Mouse (Mus musculus) inflammation-experienced regulatory T-cells, adult 6 months (primary cell): ENCODE data around the gene Spata13. TPM values are rescaled to one million over a fixed set of nuclear protein-coding genes. Genes with fewer than 3 reads are reported as not detected.
A peak's percentile ranks its signal among the peaks of the same experiment; 100 is the strongest.

Experiments used
- ATAC-seq: one replicate; pipeline ENCODE4 v1.8.0; 2017
- polyA plus RNA-seq, 3 experiments: library from polyadenylated mRNA; unstranded; fragments of 100-300 nt; shearing (Covaris generic); gene quantifications; one replicate each; pipeline ENCODE4 v1.2.1; 2017

Gene Spata13
- polyA plus RNA-seq, result 100 to 1,000 TPM in 1 of 3 experiments, 10 to 100 TPM in 2; 87.6 to 120 (median 95.0) TPM

DNA sequence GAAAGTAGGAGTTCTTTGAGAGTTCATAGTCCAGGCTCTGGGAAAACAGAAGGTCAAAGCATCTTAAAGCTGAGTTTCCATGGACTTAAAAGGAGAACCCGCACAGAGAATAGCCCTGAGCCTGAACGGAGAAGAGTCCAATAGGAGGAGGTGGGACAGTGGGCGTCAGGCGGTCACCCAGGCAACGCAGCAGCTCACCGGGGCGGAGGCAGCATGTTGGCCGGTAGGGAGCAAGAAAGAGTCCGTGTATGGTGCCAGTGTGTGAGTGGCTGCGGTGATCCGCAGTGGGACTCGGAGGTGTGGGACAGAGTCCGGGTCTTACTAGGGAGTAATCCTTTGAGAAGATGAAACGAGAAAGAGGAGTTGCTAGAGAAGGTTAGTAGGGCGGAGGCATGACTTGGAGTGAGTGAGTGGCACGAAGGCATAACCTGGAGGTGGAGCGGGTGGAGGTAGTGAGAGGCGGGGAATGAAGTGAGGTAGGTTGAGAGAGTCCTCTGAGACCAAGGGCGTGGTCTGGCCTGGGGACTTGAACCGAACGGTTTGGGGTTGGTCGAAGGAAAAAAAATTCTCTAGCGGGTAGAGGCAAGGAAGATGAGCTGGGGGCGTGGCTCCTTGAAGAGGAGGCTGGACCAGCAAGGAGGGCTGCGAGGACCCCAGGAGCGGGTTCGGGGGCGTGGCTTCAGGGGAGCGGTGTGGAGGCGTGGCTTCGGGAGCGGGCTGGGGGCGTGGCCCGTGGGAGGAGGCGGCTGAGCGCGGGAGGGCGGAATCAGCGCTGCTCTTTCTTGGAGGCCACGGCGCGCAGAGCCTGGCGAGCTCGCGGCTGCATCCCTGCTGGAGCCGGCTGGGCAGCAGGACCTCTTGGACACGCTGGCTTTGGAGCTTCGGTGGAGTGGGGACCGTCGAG, at the start of gene Spata13:
TSS of gene Spata13 (plus strand) at position 41 of the 904 bp plus-strand sequence.
- peak; percentile 89 for ATAC-seq

DNA sequence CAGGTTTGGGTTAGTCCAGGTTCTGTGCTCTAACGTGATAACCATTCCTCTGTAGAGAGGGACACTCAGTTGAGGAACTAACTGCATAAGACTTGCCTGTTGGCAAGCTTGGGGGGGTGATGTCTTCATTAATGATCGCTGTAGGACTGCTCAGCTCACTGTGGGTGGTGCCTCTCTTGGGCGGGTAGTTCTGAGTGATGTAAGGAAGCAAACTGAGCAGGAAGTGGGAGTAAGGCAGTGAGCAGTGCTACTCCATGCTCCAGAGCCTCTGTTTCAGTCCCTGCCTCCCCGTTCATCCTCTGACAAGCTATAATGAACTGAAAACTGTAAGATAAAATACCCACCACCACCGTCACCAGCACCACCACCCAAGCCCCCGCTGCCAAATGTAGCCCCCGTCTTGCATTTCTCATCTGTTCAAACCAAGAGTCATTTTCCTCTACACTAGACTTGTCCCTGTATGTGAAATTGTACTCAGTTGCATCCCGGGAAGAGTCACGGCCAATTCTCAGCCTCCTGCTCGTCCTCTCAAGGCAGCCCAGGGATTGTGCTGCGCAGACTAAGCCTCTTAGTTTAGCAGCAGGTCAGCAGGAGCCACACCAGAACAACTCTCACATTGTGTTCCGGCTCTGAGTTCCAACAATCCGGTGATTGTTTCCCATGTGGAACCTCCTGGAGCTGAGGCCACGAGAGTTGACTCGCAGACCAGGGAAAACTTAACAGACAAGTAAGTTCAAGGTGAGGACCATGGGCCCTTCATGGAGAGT, 46.9 kb upstream of the Spata13 start:
- ATAC-seq, result no peak

DNA sequence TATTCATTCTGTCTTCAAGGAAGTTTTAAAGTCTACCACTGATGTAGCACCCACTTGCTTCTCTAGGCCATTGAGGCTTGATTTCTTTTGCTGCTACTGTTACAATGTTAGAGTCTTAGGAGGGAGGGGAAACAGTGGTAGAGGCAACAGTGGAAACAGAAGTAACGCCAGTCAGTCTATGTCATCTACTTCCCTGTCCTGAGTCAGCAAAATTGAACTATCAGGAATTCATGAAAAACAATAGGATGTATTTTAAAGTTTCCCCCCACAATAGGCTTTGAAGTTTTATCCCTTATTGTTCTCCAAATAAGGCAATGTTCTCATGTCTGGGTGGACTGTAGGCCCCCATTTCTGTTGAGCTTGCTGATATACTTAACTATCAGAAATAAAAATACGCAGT, 44.8 kb upstream of the Spata13 start:
- no peak for ATAC-seq

DNA sequence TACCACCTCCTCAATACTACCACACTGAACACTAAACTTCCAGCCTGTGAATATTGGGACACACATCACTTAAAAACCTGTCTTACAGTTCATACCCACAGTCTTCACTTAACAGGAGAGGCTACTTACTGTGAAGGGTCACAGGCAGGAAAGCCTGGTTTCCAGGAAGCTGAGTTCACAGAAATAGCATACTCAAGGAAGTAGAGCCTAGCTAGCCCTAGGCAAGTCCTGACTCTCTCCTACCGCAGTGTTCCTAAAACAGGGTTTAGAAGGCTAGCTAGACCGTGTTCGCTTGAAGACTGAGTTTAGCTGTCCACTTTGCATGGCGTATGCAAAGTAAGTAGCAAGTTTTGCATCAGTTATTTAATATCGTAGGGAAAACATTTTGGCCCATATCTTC, 41.5 kb upstream of the Spata13 start:
- no peak for ATAC-seq

DNA sequence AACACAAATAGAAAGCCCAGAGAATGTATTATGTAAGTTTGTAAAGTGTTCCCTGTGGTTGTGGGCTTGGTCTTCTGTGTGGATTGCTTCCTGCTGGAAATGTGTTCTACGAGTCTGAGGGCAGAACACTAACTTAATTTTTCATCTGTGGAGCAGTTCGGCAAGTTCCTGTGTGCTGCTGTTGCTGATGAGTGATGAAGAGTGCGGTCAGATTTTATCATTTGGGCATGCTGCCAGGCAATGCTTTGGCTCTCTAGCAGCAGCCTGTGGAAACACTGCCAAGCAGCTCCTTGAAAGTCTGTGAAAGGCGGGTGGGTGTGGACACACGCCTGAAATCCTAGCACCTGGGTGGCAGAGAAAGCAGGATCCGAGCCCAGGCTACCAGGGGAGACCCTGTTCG, 41.0 kb upstream of the Spata13 start:
- ATAC-seq, result peak; percentile 60

DNA sequence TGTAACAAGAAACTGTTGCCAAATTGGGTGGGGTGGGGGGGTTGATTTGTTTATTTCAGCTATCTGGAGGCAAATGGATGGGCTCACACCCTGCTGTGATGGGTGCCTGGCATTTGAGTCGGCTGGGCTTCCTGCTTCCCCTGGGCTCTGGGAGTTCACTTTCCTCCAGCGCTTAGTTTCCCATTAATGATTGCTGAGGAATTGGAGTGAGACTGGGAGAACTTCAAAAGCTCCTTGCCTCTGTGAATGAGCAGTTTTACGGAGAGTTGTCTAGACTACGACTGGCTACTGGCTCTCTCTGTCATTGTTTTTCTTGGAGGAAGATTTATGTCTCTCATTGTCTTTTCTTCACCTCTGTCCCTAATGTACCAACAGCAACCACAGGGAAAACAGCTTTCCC, 36.2 kb upstream of the Spata13 start:
- ATAC-seq, result no peak

DNA sequence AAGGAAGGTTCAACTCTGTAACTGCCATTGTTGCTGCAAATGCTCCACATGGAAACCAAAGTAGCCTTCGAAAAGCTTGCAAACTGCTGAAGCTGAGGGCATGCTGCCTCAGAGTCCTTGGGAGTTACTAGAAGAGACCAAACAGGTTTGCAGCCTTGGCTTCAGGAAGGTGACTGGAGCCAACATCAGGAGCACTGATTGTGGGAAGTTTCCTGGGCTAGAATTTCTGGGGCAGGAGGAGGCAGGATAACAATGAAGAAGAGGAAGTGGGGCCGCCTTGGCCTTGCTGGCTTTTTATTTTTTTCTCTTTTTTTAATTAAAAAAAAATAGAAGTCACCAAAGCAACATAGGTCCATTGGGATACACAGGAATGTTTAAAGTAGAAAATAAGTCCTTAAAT, 34.8 kb upstream of the Spata13 start:
- no peak for ATAC-seq

DNA sequence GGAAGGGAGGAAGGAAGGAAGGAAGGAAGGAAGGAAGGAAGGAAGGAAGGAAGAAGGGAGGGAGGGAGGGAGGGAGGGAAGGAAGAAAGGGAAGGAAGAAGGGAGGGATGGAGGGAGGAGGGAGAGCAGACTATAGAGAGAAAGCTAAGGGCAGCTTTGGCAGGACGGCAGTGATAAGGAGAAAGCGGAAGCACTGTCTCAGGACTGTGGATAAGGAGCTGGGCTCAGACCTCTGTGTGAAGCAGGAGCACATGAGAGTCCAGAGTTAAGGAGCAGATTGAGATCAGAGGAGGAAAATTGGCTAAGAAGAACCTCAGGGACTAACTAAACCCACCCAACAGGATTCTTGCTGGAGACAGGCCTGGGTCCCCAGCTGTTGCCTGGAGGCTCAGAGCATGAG, 28.2 kb upstream of the Spata13 start:
- ATAC-seq, result no peak

DNA sequence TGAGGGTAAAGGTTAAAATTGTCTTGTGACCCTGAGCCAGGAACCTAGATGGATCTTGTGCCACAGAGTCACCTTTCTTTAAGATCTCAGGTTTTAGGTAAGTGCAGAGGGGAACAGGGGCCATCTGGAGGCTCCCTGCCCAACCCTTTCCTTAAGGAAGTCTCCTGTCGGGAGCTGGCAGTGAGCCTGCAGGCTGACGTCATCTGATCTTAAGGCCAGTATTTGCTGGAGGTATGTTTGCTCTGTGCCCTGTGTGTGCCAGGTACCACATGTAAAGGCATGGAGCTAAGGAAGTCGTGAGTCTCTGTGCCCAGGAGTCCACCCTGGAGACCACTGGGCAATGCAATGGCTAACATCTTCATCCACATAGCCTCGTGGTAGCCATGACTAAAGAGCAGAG, 27.6 kb upstream of the Spata13 start:
- ATAC-seq, result no peak

DNA sequence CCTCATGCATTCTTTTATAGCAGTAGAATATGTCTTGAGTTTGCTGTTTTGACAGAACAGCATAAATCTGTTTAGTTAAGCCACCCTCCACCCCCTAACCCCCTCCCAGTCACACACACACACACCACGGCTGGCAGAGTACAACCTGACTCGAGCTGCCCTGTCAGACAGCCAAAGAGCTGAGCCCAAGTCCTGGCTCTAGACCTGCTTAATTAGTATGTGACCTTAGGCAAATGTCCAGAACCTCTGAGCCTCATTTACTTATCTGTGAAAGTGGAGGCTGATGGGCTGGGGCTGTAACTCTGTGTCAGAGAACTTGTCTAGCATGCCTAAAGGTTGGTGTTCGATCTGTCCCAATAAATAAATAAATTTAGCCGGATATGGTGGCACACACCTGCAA, 26.1 kb upstream of the Spata13 start:
- no peak for ATAC-seq

DNA sequence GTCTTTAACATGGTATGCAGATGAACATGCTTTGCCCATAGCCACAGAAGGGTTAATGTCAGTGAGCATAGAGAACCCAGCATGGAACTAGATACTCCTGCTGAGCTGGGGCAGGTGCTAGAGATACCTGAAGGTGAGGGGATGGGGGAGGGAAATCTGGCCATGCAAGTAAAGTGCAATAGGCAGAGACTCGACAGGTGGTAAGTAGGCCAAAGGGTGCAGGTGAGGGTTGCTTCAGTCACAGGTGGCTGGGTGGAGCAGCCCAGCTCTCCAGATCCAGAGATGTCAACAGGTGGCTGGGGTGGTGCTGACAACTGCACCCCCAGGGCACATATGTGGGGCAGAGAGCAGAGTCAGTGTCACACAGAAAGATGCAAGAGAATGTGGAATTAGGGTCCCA, 24.6 kb upstream of the Spata13 start:
- no peak for ATAC-seq

DNA sequence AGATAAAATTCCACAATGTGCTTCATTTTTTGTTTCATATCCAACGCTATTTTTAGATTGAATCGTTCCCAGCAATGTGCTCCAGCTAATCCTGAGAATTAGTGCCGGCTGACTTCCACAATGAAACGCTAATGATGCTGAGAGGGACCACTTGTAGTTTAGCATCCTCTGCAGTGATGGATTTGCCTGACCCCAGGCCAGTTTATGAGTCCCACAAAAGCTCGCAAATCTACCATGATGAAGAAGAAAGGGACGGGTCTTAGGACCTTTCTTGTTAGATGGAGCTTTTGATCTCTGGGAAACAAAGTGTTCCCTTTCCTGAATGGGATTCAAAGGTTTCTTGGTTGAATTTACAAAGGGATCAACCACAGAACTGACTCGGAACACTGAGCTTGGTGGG, 21.1 kb upstream of the Spata13 start:
- no peak for ATAC-seq

DNA sequence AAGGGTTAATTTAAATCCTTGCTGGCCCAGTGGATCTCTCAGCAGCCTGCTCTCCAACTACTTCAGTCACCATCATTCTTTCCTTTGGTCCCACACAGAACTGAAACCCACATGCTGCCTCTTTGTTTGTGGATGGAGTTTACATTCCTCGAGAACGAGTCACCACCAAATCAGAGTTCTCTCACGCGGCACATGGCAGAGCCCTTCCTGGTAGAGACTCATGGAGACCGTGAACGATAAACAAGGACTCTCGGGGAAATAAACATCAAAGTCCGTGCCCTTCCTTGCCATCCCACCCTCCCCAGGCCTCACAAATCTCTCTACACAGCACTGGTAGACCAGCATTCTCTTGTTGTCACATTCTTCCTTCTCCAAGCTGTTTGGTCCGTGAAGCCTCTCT, 12.7 kb upstream of the Spata13 start:
- no peak for ATAC-seq

DNA sequence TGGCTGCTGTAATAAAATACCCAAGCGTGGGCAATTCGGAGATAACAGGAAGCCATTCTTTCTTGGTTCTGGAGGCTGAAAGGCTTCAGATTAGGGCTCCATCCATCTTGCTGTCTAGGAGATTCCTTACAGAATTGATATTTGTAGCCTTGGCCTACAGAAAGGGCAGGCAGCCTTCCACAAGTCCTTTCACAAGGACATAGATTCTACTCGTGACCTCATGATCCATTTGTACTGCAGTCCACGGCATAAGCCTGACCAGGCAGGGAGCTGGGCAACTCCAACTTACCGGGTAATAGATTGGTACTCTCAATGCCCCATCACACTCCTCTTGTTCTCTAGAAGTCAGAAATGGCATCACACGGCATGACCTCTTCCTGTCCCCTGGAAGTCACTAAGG, 8.3 kb upstream of the Spata13 start:
- no peak for ATAC-seq

DNA sequence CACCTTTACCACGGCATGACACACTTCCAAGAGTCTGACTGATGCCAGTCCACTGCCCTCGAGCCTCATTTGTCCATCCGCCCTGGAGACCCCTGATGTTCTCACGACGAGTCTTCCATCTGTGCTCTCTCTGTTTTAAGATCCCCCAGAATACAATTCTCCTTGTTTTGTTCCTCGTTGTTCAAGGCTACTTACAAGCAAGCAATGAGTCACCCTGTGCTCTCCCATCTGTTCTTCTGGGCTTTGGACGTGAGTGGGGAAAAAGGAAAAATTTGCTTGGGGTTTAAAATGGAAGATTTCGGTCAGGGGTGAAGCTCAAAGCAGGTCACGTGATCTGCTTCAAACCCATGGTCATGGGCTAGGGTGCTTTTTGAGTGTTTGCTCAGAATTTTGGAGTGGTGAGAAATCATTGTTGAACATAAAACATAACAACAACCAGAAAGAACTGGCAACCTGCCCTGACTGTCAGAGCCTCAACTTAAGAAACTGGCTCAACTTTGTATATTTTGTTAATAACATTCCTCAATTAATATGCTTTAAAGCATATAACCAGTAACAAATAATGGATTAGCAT, 3.8 kb upstream of the Spata13 start:
- ATAC-seq, result no peak

DNA sequence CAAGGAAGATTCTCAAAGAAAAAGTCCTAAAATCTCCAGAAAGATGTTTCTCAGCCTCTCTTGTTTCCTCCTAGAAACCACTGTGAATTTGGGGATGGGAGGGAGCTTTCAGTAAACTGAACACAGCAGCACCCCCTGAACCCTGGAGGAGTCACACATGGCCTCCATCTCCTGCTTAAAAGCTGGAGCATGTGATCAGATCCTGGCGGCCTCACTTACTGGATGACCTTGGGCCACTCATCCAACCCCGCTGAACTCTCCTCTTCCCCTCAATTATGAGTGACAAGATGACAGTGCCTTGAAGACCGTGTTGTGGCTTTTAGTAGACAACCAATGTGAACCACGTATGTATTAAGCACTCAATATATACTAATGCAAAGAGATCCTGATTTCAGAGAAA, 2.8 kb upstream of the Spata13 start:
- no peak for ATAC-seq

DNA sequence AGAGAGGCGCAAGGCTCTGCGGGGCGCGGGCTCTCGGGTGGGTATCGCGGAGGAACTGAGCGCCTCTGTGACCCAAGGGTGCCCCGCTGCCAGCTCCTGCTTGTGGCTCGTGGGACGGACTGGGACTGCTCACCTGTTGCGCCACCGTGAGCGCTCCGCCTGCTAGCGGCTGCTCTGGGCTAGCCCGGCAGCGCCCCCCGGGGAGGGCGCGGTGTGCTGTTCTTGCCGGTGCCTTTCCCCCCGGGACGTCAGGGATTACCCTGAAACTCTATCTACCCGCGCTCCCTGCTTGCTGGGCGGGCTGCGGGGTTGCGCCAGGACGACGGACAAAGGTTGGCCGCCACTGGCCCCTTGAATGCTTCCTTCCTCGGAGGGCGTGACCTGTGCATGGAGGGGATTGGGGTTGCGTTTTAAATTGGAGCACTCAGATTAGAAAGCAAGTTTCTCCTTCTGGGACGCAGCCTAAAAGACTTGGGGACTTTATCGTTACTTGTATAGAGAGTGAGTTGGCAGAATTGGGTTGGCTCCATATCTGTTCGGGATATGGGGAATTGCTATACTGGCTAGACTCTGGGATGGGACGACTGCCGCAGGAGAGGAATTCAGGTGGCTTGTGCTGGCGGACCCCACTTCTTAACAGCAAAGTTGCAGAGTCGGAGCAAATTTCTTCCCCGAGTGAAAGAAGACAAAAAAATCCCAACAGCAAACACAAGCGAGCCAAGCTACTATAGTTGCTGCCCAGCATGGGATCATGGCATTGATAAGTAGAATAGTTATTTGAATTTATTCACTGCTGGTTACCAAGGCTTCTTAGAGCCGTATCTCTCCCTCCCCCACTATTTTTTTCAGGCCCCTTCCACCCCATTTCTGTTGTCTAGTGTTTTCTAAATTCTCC, 1.3 kb downstream of the Spata13 start:
- peak; percentile 32 for ATAC-seq

DNA sequence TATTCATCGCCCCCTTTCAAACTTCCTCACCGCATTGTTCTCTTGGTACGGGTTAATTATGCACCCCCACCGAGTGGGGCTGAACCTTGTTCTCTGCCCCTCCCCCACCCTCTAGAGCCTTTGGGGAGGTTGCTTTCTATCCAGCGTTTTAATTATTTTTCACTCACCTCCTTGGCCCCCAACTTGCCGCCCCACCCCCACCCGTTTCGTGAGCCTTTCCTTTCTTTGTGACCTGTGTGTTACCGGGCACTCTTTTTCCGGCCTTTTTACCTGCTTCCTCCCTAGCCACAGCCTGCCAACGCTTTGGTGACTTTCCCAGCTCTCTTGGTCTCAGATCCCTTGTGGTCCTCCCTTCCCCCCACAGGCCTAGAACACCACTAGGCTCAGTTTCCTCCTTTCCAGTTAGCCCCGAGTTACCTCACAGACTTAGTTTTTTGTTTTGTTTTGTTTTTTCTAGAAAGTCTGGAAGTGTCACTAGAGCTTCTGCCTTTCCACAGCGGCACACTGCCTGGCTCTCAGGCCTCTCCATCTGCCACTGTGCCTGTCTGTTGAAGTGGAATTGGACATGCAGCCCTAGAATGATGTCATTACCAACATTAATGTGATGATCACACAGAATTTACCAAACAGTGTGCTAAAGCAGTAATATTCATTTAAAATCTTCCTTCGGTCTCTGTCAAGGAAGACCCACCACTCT, 2.3 kb downstream of the Spata13 start:
- no peak for ATAC-seq

DNA sequence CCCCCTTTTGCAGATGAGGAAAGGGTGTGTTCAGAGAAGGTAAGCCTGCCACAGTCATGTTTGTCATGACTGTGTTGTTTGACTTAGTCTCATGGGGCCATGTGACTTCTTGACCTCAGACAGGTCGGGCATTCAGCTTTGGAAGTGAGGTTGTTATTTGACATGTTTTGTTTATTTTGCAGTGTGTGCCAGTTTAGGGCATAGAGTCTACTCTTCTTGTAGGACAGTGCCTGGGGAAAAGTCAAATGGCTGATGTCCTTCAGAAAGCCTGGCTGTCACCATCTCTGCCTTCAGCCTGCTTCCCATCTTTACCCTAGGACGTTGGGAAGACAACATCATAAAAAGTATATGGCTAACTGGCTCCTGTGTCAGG, 2.8 kb downstream of the Spata13 start:
- ATAC-seq, result no peak

DNA sequence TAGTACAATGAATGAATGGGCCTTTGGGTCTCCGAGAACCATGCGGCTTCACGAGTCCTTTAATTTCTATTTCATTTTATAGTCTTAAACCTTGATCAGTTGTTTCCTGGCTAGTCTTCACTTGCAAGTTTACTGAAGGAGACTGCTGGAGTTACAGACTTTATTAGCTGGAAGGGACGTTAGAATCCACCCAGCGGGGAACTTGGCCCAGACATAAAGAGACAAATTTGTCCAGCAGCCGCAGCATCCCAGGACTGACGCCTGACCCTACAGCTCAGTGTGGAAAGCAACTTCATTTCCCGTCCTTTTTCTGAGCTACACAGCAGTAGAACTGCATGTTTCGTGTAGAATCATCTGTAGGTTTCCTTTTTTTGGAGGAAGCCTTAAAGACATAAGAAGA, 3.2 kb downstream of the Spata13 start:
- no peak for ATAC-seq

DNA sequence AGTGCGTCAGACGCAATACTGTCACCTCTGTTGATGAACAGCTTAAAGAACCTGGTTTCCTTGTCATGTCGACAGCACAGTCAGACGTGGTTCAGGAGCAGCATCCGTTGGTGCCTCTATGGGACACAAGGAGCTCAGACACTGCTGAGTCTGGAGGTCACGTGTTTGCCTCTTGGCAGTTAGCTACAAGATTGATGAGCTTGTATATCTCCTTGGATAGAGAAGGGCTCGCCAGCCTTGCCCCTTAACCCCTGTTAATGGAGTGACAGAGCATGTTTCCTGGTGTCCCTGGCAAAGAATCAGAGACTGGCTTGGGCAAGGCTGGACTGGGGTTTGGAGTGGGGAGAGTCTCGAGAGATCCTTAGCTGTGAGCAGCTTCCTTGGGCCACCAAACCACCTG, 4.4 kb downstream of the Spata13 start:
- ATAC-seq, result no peak

DNA sequence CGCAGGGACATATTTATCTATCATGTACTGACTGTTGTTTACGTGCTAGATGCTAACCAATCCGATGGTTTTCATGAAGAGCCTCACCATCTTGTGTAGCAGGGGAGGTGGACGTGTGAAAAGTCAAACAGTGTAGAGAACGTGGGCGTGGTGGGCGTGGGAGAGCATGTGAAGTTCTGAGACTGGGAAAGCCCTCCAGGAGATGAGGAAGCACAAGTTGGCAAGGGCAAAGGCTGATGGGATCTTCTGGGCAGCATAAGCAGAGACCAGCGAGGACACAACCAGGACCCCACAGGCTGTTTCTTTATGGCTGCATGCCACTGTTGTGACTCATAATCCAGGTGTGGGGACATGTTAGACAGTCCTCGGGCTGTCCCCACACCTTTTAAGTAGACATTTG, 5.4 kb downstream of the Spata13 start:
- no peak for ATAC-seq
